Mouse (Mus musculus): ENCODE measurements at regions not wholly inside any gene's neighbourhood (a gene's known extent, or its start where the extent isn't known, plus 50 kb on each side); places are given as distances from the start of the nearest gene placed in this dataset.

DNA sequence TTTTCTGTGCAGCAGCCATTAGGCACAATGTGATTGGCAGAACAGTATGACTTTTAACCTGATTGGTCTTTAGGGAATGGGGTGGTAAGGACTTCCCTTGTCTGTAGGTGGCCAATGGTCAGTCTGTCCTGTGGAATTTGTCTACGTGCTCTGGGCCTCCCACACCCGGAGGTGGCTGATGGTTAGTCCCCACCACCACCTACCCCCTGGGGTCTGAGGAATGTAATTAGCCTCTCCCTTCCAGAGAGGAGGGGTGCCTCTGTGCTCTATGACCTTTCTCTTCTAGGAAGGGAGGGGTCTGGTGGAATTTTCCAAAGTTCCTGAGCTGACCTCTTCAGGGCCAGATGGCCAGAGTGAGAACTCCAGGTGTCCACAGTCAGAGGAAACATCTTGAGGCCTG lies 101.6 kb downstream of the Tmem17 start:
- no peak for DNase-seq (ENCODE audit: extremely low read depth, insufficient read length, low spot score)

DNA sequence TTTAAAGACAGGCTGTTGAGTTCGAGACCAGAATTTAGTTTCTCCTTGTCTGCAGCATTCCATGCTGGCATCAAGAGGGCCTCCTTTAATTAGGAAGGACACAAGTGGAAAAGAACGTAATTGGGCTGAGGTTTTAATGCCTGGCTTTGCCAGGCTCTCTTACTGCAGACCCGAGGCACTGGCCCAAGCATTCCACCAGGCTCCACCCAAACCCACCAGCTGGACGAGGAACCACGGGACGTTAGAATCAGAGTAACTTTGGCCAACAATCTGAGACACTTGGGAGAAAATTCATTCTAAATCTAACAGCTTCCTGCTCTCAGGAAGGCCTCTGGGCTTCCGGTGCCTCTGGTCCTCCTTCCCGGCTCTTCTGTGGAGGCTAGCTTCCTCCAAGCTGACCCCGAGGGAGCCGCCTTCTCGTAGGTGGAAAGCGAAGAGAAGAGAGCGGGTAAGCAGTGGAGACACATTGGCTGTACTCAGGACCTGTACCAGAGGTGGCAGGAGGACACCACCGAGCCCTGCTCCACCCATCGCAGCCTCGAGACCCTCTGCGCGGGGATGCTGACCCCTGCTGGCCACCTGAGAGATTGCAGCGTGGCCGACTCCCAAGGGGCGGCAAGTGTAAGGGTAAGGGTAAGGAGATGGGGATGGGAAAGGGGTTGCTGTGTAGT lies 105.5 kb downstream of the Tmem17 start:
- peak; percentile 82 for DNase-seq (ENCODE audit: extremely low read depth, insufficient read length, low spot score)

DNA sequence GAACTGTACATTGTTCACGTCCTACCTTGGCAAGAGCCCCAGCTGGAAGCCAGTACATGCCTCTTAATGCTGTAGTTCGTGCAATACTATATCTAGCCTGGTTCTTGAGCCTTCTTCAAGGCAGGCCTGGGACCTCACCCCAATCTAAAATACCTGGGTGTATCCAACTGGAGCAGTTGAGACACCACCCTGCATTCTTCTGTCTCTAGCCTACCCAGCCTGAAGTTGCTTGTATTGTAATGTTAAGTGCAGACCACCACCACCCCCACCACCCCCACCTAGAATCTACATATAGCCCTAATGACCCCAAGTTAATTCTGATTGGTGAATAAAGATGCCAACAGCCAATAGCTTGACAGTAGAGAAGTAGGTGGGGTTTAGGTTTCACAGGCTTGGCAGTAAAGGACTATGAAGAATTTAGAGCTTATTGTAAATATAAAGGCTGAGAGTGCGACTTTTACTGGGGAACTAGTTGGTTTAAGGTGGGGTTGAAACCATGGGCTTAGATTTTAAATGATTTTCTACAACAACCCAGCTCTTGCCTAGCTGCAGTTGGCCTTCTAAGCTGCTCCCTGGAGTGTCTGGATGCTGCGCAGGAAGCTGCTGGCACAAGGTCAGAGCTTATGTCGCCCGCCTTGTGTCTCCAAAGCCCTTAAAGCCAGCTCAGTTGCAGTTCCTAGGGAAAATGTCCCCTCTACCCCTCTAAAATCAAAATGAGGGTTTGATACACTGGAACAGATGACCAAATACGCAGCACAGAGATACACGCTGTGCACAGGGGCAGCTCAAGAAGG lies 109.2 kb downstream of the Tmem17 start:
- no peak for DNase-seq (ENCODE audit: extremely low read depth, insufficient read length, low spot score)

DNA sequence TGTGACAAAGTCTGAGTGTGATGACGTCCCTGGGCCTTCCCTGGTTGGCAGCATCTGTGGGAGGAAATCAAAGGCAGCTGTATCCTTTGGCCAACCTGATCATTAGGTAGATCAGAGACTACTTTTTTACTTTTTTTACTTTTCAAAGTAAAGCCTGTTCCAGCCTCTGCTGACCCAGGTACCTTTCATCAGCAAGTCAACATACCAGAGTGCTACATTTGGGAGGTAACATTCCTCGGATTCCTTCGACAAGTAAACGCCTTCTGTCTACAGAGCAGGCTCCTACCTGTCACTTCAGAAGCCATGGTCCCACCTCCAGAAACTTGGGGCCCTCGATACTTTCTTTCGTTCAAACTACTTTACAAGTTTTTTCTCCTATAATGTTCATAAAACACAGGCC lies 110.0 kb downstream of the Tmem17 start:
- no peak for DNase-seq (ENCODE audit: extremely low read depth, insufficient read length, low spot score)

DNA sequence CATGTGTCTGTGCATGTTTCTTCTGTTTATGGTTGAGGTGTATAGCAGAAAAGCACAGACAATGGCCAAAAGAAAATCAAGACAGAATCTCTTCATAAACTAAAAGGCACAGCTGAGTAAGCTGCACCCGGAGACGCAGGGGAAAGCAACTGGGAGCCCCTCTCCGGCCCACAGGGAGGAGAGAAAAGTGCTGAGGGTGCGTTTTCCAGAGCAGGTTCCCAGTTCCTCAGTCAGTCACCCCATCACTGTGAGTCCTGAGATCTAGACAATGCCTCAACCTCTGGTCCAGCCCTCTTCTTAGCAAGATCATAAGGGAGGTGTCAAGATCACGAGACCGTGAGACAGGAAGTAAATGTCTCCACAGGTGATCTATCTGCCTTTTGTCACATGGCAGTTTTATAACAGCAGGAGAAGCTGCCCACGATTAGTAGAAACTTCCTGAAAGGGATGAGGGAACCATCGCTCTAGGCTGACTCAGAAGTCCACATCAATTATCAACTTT lies 110.7 kb downstream of the Tmem17 start:
- DNase-seq (ENCODE audit: extremely low read depth, insufficient read length, low spot score): no peak

DNA sequence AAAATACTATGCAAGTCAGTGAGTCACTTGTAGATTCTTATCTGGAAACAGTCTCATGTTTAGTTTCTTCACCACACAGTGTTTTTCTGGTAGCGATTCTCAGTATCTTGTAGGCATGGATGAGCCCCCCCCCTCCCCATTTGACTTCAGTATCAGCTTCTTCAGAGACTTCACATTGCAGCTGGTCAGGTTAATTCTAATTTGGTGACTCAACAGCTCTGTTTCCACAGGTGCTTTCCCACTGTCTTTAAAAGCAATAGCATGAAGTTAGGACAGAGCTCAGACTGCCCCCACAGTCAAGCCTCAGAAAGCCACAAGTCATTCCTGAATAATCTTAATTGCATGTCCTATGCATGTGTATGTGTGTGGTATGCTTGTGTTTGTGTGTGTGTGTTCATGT lies 114.5 kb downstream of the Tmem17 start:
- DNase-seq (ENCODE audit: extremely low read depth, insufficient read length, low spot score): no peak

DNA sequence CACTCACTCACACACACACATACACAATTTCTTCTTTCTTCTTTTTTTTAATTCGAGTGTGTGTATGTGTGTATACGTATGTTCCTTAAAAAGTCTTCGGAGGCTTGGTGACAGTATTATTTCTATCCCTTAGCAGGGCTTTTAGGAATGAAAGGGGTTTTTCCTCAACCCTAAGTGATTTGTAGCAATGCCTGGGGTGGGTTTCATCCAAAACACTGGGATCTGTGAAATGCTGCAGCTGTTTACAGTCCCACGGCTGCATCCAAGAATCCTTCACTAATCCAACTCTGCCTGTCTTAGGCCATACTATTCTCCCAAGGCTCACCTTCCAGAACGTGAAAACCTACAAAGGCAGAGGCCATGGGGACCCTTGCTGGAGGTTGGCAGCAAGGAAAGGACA lies 116.6 kb downstream of the Tmem17 start:
- no peak for DNase-seq (ENCODE audit: extremely low read depth, insufficient read length, low spot score)

DNA sequence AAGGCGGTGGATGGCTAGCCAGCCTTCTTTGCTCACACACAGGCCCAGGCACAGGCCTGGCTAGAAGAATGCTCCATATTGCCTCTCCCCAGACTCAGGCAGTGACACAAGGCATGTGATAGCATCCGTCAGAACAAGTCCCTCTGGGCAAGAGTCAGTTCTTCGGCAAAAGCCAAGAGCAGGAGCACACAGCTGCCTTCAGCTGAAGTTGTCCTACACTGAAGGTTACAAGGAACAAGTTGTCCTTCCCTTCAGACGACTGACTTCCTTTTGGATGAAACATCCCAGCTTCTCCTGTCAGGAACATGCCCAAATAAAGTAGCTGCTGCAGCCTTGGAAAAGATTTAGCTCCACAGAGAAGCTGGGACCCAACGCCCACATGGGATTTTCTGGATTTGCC lies 117.1 kb downstream of the Tmem17 start:
- DNase-seq (ENCODE audit: extremely low read depth, insufficient read length, low spot score): no peak

DNA sequence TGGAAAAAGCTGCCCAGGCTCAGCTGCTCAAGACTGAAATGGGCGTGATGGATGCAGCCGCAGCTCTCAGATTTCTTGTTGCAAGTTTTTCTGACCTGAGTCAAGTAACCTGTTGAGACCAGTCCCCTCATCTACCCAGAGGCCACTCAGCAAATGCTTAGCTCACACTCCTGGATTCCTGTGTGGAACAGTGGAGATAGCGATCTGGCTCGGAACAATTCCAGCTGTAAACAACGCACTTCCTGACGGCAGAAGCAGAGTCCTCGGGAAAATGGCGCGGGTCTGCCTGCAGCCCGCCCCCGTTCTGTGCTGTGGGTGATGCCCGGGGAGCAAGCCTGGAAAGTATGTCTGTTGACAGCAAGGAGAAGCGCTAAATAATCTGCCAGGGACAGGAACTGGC lies 117.7 kb downstream of the Tmem17 start:
- peak; percentile 27 for DNase-seq (ENCODE audit: extremely low read depth, insufficient read length, low spot score)

DNA sequence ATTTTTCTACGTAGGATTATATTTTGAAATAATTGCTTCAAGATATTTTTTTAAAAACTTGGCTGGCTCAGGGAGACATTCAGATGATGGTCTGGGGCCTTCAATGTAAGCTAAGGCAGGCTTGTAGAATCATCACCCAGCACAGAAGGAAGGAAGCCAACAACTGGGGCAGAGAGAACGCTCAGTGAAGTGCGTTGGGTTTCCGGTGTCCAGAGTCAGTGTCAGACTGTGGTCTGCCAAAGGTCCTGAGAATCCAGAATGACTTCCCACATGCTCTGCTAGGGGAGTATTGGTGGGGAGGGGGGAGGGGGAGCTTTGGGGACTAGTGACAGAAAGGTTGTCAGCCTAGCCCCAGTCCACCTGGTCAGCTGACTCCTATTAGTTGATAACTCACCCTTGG lies 118.1 kb downstream of the Tmem17 start:
- no peak for DNase-seq (ENCODE audit: extremely low read depth, insufficient read length, low spot score)

DNA sequence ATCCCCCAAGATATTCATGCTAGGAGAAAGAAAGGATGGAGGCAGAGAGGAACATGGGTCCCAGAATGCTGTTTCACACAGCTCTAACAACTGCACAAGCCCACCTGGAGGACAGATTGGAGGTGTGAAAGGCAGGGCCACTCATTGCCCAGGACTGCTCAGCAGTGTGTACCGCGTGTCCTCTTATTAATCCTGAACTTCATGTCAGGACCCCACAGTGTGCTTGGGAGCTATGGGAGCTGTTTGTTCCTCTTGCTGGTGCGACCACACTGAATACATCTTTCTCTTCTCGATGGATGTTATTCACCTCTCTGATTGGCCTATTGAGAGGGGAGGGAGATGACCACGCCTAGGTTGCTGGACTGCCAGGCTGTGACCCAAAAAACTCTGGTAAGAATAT lies 119.1 kb downstream of the Tmem17 start:
- DNase-seq (ENCODE audit: extremely low read depth, insufficient read length, low spot score): no peak

DNA sequence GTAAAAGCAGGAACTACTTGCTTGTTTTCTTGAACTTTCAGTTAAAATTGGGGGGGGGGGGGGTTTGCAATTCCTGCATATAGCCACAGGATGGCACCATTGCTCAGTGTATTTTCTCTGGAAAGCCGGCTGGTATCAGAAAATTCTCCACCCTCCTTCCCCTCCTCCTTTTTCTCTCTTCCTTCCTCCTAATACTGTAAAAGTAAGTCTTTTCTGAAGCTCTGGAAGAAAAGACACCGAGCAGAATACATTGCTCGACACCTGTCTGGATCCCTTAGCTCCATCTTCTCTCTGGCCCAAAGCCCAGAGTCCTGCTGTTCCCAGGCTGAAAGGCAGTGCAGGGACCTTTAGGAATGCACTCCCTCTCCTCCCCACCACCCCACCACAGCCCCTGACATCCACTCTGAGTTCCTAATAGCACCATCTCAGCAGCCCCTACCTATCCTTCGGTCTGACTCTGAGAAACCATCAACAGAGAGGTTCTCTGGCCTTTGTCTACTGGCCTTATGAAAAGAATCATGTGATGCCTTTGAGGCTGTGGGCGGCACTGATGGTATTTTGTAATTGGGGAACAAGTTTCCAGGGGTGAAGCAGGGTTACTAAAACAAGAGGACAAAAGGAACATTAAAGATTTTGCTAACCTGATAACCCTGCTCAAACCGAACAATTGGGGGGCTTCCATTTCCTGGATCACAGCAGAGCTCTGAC lies 119.9 kb downstream of the Tmem17 start:
- DNase-seq (ENCODE audit: extremely low read depth, insufficient read length, low spot score): peak; percentile 44

DNA sequence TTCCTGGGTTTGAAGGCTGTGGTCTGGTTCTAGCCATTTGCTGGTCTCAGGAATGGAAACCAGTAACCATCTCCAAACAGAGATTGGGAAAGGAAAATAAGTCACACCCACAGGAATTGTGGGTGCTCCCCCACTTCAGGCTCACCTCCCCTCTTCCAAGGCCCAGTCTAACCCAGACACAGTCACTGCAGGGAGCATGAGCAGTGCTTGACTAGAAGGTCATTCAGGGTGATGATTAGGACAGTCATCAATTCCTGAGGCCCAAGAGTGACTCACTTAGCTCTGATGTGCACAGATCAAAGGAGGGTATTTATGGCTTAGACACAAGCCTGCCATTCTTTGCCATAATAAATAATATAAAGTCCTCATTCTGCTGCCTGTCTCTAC lies 120.4 kb downstream of the Tmem17 start:
- peak; percentile 45 for DNase-seq (ENCODE audit: extremely low read depth, insufficient read length, low spot score)

DNA sequence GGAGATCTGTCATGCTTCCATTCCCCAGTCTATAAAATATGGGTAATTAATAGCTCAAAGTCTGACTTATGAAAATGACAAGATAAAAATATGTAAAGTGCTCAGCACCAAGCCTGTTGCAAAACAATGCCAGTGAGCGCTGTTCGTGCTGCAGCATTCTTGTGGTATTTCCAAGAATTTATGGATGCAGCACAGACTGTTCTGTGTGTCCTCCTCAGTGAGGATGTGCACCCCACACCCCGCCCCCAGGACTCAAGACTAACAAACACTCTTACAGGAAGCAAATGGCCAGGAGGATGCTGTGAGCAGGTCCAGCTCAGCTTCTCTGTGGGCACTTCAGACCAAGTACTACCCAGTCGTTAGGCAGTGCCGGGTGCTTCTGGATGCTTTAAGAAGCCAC lies 121.1 kb downstream of the Tmem17 start:
- peak; percentile 39 for DNase-seq (ENCODE audit: extremely low read depth, insufficient read length, low spot score)

DNA sequence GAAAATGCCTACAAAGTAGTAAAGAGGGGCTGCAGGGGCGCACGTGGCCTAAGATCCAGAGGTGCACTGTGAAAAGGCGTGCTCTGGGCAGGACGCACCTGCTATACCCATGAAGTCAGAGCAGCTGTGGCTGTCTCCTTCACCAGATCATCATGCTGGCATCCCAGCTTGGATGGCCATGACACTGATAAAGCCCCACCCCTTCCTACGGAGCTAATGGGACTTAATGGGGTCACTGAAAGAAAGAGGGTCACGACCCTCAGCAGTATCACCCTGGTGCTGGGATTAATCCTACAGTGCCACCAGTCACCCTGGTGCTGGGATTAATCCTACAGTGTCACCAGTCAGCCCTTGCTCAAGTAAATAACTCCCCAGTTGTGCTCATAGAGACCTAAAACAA lies 122.1 kb downstream of the Tmem17 start:
- DNase-seq (ENCODE audit: extremely low read depth, insufficient read length, low spot score): no peak

DNA sequence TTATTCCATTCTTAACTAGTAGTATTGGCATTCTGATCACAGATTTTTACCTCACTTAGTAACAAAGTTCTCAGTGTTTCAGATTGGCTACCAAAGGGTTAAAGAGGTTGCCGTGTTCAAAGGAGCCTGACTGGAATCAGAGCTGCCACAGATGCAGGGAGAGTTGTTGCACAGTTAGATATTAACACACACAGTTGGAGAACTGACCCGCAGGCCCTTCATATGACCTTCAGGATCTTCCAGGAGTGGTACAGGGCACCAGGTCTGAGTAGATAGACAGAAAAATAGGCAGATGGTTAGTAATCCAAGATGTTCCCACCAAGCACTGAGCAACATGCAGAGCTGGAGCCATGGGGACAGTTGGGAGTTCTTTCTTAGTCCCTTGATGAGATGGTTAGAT lies 123.1 kb downstream of the Tmem17 start:
- DNase-seq (ENCODE audit: extremely low read depth, insufficient read length, low spot score): no peak

DNA sequence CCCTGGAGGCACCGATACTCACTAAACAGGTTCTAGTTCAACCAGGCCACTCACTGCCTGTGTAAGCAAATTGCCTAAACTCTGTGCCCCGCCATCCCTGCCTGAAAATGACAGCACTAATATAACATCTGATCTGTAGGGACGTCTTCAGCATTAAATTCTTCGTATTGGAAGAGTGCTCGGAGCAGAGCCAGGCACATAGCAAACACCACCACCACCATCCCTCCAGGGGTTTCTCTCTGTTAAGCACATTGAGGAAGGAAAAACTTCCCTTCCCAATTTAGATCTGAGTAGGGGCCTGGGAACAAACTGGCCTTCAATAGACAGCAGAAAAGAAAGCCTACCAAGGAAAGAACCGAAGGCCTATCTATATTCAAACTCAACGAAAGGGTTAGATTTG lies 124.4 kb downstream of the Tmem17 start:
- no peak for DNase-seq (ENCODE audit: extremely low read depth, insufficient read length, low spot score)

DNA sequence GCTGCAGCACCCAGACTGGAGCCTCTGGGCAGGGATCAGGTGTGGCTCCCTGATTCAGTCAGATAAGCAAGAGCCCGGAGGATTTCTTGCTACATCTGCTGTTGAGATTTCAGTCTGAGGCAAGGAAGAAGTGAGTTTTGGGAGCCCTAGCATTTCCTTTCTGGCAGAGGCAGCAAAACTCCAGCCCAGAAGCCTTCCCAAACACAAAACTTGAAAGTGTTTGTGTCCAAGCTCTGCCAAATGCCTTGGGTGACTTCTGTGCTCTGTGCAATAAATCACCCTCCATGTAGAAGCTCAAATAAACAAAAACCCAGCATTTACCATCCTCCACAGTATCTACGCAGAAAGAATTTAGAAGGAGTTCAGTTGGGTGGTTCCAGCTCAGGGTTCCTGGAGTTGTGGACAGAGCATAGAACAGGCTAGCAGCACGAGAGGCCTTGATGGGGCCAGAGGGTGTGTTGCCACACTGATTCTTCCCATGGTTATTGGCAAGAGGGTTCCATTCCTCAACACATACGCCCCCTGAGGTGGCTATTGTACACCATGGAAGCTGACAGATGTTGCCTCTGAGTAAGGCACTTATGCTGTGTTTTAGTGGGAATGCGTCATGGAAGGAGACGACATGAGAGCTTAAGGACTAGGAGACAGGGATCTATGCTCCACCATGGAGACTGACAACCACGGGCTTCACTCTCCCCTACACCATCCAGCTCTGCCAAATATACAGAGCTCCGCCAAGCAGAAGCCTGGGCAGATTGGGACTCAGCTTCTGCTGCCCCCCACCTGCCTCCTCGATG lies 125.1 kb downstream of the Tmem17 start:
- no peak for DNase-seq (ENCODE audit: extremely low read depth, insufficient read length, low spot score)

DNA sequence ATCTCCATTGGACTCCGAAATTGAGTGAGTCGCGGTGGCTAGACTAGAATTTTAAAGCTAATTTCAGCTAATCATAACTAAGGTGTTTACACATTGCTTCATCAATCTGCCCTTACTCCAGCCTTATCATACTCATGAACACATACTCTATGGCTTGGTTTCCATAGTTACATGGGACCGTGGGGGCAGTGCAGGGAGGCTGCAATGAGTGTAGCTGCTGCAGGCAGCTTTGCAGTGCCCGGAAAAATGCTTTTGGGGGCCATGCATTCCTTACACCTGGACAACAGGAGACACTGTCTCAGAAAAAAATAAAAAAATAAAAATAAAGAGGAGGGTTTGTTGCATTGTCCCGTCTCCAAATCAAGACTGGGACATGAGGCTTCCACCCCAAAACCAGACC lies 126.3 kb downstream of the Tmem17 start:
- no peak for DNase-seq (ENCODE audit: extremely low read depth, insufficient read length, low spot score)

DNA sequence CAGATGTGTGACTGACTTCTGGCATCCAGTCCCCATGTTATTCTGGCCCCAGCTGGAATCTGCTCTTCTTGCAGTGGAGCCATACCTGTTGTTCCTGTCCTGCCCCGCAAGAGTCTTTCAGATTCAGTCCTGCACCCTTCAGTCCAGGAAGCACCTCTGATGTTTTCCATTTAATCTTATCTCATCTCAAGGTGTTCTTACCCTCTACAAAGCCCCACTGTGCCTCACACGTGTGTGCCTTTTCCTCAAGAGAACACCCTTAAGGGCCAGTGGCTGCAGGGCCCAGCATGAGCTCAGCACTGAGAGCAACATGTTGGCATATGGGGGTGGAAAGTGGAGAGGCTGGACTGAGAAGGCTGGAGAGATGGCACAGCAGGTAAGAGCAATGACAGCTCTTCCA lies 126.8 kb downstream of the Tmem17 start:
- DNase-seq (ENCODE audit: extremely low read depth, insufficient read length, low spot score): no peak

Data from 3134 (cell line).